Mouse (Mus musculus): Measurements from ENCODE around the gene Prss44.
"Not testable (repeated sequence)": the region's sequence is repeated elsewhere in the genome, so short reads cannot be mapped to it uniquely, and the experiment has no call there.

Gene Prss44

GRCm38 (mm10) chr9:110813789-110814188 lies at the start of gene Prss44:
Prss44 (plus strand) TSS chr9:110813994.
- DNase-seq = no peak

DNA sequence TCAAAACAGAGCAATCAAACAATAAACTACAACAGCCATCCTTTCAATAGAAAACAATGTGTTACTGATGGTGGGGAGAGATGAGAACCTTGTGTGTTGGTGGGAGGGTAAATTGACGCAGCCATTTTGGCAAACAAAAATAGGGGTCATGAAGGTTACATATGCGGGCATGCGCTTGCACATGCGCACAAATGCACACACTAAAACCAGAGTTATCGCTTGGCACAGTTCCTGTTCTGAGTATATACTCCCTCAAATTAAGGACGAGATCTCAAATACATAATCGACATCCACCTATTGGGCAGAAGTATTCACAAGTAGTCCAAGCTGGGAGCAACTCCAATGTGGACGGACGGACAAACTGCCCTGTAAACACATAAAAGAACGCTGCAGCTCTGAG lies 41.5 kb upstream of the Prss44 start:
- DNase-seq = peak; percentile 74

DNA sequence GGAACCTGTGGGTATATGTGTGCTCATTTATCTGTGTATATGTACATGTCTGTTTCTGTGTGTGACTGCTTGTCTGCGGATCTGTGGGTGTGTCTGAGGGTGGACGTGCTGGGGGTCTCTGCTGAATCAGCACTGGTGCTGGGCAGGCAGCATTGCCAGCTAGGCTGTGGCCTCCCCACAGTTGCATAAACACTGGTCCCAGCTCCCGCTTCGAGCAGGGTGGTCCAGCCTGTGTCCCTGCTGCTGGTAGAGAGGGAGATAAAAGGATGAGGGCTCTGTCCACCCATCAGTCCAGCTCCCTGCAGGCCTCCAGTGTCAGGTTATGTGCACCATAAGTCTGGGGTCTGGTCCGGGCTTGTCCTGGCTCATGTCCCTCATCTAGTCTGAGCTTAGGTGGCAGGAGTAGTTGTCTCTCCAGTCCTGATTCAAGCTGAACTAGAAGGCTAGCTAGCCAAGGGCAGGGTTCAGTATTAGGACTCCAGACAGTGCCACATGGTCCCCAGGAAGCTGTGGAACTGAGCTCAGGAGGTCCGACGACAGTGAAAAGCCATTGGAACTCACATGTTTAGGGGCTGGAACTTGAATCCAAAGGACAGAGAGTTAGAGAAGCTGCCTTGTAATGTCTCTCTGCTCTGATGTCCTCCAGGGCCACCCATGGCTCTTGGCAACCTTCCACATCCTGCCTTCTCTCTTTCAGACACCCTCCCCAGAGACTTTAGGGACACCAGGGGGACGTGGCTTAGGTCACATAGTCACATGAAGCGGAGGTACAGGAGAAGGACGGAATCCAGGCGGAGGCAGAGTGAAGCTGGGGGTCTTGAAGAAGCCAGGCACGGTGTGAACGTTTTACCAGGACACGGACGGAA lies 39.2 kb upstream of the Prss44 start:
- peak; percentile 95 for DNase-seq

DNA sequence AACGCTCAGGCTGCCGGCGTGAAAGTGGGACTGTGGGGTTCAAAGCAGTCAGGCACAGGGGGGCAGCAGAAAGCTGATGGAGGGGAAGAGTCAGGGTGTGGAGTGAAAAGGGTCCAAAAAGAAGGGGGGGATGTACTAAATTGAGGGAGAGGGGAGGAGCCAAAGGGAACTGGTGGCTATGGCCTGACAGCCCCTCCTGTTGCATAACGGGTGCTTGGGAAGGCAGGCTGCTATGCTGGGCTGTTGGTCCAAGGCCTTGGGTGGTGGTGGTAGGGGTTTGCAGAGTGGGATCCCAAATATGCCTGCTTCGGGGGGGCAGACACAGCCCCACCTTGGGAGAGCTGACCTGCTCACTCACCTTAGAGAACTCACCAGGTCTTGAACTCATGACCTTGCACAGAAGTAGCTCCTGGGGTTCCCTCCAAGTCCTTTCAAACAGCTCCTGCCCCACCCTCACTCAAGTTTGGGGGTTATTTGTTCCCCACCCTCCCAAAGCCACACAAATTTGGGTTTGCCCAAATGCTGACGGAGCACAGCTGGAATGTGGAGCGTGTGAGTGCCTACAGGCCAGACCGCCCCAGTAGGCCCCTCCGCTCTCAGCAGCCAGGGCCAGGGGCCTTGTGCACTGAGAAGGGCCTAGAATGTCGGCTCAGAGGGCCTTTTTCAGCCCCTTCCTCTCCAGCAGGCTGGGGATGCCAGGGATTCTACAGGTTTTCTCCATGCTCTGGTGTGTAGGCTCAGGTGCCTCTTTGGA lies 38.3 kb upstream of the Prss44 start:
- DNase-seq = peak; percentile 88

DNA sequence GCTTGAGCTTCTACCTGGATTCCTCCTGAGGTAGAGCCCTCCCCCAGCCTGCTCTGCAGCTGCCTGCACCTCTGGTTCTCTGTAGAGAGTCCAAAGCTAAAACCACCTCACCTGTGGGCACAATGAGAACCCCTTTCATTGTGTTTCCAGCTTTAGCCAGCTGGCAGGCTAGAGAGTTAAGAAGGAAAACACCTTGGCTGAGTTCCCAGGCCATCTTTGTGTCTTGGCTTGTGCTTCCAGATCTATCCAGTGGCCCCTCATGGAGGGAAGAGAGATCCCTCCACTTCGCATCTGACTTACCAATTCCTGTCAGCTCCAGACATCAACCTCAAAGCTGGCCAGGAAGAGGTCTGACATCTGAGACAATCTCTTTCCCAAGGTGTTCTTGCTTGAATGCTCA lies 35.7 kb upstream of the Prss44 start:
- no peak for DNase-seq

- DNase-seq = no peak
Measured at GRCm38 (mm10) chr9:110778559-110778958, 35.2 kb upstream of the Prss44 start.

- no peak for DNase-seq
Measured at GRCm38 (mm10) chr9:110779242-110779913, 34.4 kb upstream of the Prss44 start.

DNA sequence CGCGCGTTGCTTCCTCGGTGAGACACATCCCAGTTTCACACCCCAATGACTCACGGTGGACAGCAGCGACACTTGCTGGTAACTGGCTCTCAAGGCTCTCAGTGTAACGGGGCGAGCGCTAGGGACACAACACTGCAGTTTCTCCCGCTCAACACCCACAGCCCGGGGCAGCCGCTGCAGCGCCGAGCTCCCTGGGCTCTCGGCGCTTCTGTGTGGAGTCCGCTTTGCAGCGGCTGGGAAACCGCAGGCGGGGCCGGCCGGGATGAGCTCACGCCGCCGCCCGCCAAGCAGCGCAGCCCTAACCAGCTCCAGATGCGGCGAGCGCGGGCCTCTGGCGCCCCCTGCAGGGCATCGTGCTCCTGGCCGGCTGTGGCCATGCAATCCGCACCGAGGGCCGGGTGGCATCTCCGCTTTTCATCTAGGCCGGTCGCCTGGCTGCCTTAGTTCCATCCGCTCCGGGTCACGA lies 32.5 kb upstream of the Prss44 start:
- peak; percentile 99 for DNase-seq

GRCm38 (mm10) chr9:110781731-110782130 lies 32.1 kb upstream of the Prss44 start:
- DNase-seq = peak; percentile 99

DNA sequence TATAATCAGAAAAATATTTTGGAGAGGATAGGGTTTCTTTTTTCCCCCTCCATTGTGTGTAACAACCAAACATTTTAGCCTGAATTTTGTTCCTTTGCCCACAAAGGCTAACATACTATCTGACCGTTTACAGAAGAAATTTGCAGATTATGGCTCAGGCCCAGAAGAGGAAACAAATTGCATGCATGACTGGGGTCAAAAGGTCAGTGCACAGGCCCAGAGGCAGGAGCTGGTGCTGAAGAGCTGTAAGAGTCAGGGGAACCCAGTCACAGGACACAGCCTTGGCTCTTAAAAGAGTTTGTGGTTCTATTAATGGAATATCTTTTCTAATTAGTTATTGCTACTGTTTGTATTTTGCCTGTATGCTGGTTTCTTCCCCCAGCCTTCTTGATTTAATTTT lies 30.2 kb upstream of the Prss44 start:
- no peak for DNase-seq

DNA sequence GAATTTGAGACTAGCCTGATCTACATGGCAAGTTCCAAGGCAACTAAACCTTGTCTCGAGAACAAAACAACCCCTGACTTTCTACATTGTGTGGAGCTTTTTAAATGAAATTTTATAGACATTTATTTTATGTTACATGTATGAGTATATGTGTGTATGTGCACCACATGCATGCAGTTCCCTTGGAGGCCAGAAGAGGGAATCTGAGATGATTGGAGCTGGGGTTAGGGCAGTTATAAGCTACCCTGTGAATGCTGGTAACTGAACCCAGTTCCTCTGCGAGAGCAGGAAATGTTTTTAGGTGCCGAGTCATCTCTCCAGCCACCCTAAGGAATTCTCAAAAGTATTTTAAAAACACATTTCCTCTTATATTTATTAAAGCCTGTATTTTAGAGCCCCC lies 25.6 kb upstream of the Prss44 start:
- DNase-seq = no peak

DNA sequence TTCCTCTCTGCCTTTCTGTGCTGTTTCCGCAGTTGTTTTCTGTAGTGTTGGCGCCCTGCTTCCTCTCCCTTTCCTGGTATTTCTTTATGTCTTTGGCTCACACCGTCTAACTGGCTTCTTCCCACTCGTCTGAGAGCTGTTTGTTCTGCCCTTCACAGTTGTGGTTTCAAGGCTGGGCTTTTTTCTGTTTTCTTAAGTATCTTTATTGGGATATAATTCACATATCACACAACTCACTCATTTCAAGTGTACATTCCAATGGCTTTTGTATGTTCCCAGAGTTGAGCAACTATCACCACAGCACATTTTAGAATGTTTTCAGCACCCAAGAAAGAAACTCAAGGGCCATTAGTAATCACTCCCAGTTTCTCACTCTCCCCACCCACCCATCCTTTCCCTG lies 23.3 kb upstream of the Prss44 start:
- DNase-seq = no peak

GRCm38 (mm10) chr9:110797013-110797412 lies 16.8 kb upstream of the Prss44 start:
- DNase-seq = no peak

DNA sequence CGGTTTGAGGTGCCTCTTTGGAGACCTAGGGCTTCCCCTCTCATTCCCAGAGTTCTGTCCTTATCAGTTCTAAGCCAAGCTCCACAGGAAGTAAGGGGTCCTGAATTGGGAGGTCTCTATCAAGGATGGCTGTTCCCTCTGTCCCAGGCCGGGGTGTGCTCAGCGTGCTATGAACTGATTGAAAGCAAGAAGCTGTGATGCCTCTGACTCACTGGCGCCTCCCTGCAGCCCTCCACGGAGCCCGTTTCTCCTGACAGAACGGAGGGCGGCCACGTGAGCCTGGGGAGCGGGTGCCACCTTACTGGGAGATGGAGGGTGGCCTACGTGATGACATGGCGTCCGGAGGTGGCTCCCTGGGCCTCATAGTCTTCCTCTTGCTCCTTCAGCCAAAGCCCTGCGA lies 15.9 kb upstream of the Prss44 start, which contains the start of gene Prss42:
Prss42 (plus strand) TSS at position 301 of the 400 bp plus-strand sequence.
- no peak for DNase-seq

- no peak for DNase-seq
Measured at GRCm38 (mm10) chr9:110800834-110801479, 12.8 kb upstream of the Prss44 start.

GRCm38 (mm10) chr9:110803294-110803693 lies 10.5 kb upstream of the Prss44 start:
- DNase-seq = no peak

- DNase-seq = no peak
Measured at GRCm38 (mm10) chr9:110810051-110810450, 3.7 kb upstream of the Prss44 start.

DNA sequence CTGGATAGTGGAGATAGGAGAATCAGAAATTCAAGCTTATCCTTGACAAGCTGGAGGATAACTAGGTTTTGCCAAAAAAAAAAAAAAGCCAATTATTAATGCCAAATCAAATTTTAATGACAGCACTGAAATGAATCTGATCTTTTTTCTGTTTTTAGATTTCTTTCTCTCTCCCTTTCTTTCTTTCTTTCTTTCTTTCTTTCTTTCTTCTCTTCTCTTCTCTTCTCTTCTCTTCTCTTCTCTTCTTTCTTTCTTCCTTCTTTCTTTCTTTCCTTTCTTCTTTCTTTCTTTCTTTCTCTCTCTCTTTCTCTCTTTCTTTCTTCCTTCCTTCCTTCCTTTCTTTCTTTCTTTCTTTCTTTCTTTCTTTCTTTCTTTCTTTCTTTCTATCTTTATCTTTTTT lies 6.8 kb downstream of the Prss44 start:
- DNase-seq = not testable (repeated sequence)

DNA sequence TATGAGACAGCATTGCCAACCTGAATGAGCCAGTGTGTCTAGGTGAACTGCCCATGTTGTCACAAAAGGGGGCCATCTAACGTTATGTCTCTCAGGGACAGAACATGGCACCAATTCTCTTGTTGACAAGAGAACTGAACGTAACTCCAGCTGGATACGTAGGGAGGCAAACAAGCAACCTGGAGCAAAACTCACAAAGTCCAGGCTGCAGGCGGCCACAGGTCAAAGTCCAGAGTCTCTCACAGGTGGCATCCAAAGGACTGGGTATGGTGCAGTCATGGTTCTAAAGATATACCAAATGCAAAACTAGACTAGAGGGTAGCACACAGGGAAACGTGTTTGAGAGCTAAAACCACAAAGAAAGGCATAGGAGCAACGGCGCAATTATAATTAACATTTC lies 7.6 kb downstream of the Prss44 start:
- DNase-seq = no peak

DNA sequence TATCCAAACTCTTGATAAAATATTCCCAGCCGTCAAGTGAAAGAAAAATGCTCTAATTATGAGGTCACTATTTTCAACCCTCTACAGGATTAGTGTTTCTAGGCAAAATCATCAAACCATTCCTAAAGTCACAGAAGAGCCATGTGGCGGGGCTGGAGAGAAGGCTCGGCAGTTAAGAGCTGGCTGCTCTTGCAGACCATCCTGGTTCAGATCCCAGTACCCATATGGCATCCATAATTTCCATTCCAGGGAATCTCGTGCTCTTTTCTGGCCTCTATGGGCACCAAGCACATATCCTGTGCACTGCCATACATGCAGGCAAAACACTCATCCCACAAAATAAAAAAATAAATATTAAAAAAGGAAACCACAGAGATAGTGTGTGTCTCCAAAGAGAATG lies 11.6 kb downstream of the Prss44 start:
- DNase-seq = no peak

DNA sequence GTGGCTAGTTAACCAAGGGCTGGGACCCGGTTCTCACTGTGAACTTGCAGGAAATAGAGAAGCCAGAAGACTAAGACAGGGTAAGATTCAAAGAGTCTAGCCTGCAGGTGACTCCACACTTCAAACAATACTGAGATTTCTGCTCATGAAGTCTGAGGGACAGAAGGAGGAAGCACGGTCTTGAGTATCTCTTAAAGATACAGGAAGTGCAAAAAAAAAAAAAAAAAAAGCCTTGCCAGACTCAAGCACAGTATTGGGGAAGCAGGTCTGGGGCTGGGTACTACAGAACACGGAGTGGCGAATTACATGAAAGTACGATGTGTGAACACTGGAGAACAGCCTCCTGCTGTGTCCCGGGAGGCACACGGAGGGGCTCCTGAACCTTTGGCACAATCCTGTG lies 12.0 kb downstream of the Prss44 start:
- no peak for DNase-seq

DNA sequence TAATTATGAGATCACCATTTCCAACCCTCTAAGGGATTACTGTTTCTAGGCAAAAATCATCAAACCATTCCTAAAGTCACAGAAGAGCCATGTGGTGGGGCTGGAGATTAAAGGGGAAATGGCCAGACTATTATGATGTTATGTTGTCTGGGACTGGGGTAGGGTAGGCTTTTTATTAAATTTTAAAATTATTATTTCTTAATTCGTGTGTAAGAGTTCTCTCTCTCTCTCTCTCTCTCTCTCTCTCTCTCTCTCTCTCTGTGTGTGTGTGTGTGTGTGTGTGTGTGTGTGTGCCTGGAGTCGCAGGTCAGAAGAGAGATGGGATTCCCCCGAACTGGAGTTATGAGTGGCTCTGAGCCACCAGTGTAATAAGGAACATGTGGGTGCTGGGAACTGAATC lies 12.6 kb downstream of the Prss44 start, which contains the start of gene Prss43:
Prss43 (plus strand) TSS at position 301 of the 400 bp plus-strand sequence.
- no peak for DNase-seq

- DNase-seq = no peak
Measured at GRCm38 (mm10) chr9:110833021-110833420, 19.2 kb downstream of the Prss44 start.
